ENCODE assay signal across 8 mouse cellular contexts in the genomic region with DNA sequence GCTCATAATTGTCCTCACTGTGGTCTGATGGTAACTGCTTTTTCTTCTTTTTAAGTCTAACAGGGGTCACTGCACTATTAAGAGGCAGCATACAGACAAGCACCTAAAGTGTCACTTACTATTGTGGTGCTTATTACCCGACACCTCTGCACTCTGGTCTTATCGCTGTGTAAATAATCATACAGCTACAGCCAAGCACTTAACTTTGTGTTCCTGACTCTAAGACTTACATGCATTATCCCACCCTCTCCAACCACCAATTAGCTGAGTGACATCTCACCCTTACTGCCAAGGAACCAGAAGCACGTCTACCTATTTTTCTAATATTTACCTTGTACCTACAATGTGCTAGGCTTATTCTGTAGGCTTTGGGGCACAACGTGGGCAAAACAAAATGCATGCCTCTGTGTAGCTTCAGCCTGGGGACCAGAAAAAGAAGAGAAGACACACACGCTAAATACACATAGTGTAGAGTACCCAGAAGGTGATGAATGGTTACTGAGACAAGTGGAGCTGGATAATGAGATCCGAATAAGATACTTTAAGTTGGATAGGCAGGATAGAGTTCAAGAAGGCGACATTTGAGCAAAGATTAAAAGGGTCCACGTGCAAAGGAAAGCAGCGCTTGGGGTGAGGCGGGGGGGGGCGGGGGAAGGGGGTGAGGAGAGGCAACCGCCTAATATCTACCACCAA. TPM values are rescaled to one million over a fixed set of nuclear protein-coding genes. Genes with fewer than 3 reads are reported as not detected.
DNase-seq lines count a peak whose midpoint lies in the region; ATAC-seq and TF ChIP-seq lines count a peak whose summit lies in the region.

No protein-coding gene starts in this region.

- no peaks in the 10 kb centered on the region for H3K27me3 ChIP-seq in hindbrain, embryonic 12.5 days
- H3K27me3 ChIP-seq in midbrain, embryonic 12.5 days: 0 out of 2 replicates have a peak, but pooled peaks cover 4% of the 10 kb centered on the region

- peak overlapping the region; percentile 77 for H3K4me3 ChIP-seq in bone marrow, adult 2 months (replicated peaks; ENCODE audit: control insufficient read depth, low read depth, low read length)
- peak overlapping the region; percentile 93 for H3K4me3 ChIP-seq in hindbrain, embryonic 12.5 days
- H3K4me3 ChIP-seq in midbrain, embryonic 12.5 days: peak overlapping the region; percentile 95

- H3K27ac ChIP-seq in bone marrow, adult 2 months (ENCODE audit: control insufficient read depth, insufficient read depth, low read depth, low read length, poor library complexity): peak overlapping the region; percentile 81; the same call in 1 of the 2 replicates
- H3K27ac ChIP-seq in hindbrain, embryonic 12.5 days: peak overlapping the region; percentile 93
- peak overlapping the region; percentile 96 for H3K27ac ChIP-seq in midbrain, embryonic 12.5 days (replicated peaks)

- peak overlapping the region; percentile 70 for H3K9ac ChIP-seq in hindbrain, embryonic 12.5 days
- H3K9ac ChIP-seq in midbrain, embryonic 12.5 days (replicated peaks): peak overlapping the region; percentile 62

- TF ChIP-seq POLR2A in bone marrow, adult 2 months (IDR thresholded peaks at IDR 0.05; ENCODE audit: borderline replicate concordance, control insufficient read depth, low read depth, low read length): no peak

- TF ChIP-seq CTCF in bone marrow, adult 2 months (IDR thresholded peaks at IDR 0.05; ENCODE audit: control insufficient read depth, insufficient read depth, low read length): no peak

- H3K9me3 ChIP-seq in hindbrain, embryonic 12.5 days (replicated peaks): no peaks in the 10 kb centered on the region
- no peaks in the 10 kb centered on the region for H3K9me3 ChIP-seq in midbrain, embryonic 12.5 days

- 17% methylated on average over 12 of the region's 12 CpGs for WGBS in bone marrow, adult 2 months
- WGBS in hindbrain, embryonic 12.5 days: 11% methylated on average over 11 of the region's 12 CpGs
- WGBS in midbrain, embryonic 12.5 days: 8% methylated on average over 12 of the region's 12 CpGs

- peak overlapping the region; percentile 69 for H3K4me2 ChIP-seq in hindbrain, embryonic 12.5 days (replicated peaks)
- peak overlapping the region; percentile 64 for H3K4me2 ChIP-seq in midbrain, embryonic 12.5 days (replicated peaks)

- no peaks in the 10 kb centered on the region for H3K36me3 ChIP-seq in hindbrain, embryonic 12.5 days
- H3K36me3 ChIP-seq in midbrain, embryonic 12.5 days: no peaks in the 10 kb centered on the region

- DNase-seq in kidney, adult 11 months: peak; percentile 12
- no peak for DNase-seq in kidney, postnatal 10 days
- no peak for DNase-seq in thymus, postnatal 14 days
- DNase-seq in B cell, adult 2 months: no peak
- no peak for DNase-seq in urinary bladder, adult 18-20 months (ENCODE audit: low spot score in 2 of 2)

- ATAC-seq in hindbrain, embryonic 12.5 days (ENCODE audit: low FRiP score): peak; percentile 12; the same call in 1 of the 2 replicates
- no peak; the same call in 1 of the 2 replicates for ATAC-seq in midbrain, embryonic 12.5 days (ENCODE audit: low FRiP score, low read depth)

- no peaks in the 10 kb centered on the region; the same call in 1 of the 2 replicates for H3K4me1 ChIP-seq in bone marrow, adult 2 months (ENCODE audit: control insufficient read depth, insufficient read depth, low read length)
- peaks cover 18% of the 10 kb centered on the region for H3K4me1 ChIP-seq in hindbrain, embryonic 12.5 days
- peaks cover 21% of the 10 kb centered on the region for H3K4me1 ChIP-seq in midbrain, embryonic 12.5 days

RNA-seq across cellular contexts. Expression of a gene that starts 0.9 kb away (rescaled TPM):
- 25.6 and 66.0 TPM in 2 replicates for polyA plus RNA-seq in bone marrow, adult 2 months (2011; ENCODE audit: insufficient read depth, insufficient read length, low replicate concordance, missing spikeins)
- polyA plus RNA-seq in hindbrain, embryonic 12.5 days (2016; fragmentation: Nextera tagmentation; extraction: Ambion mirVana): 101 and 114 TPM in 2 replicates
- 109 and 113 TPM in 2 replicates for polyA plus RNA-seq in midbrain, embryonic 12.5 days (2016; fragmentation: Nextera tagmentation; extraction: Ambion mirVana)
